Mouse (Mus musculus) kidney, embryonic 14.5 days (tissue): ENCODE results near the gene 1600012H06Rik. TPM values are rescaled to one million over a fixed set of nuclear protein-coding genes. Genes with fewer than 3 reads are reported as not detected.
"Not testable (repeated sequence)": the region's sequence is repeated elsewhere in the genome, so short reads cannot be mapped to it uniquely, and the experiment has no call there.

ENCODE experiments used
- ATAC-seq: fragments of 200-750 bp; cut with Nextera tagmentation; 2 replicates; pipeline ENCODE4 v1.8.0; 2017; ENCODE audit warnings: moderate number of reproducible peaks, mild to moderate bottlenecking, moderate TSS enrichment, moderate library complexity; ENCODE audit not compliant: low FRiP score, low TSS enrichment
- H3K27ac ChIP-seq: fragments of 300-500 bp; sonication (generic); 2 replicates; pipeline ENCODE4 v1.5.1; 2014; ENCODE audit warnings: low read depth, mild to moderate bottlenecking, low read length, moderate library complexity, mixed read lengths
- H3K27me3 ChIP-seq: fragments of 300-500 bp; sonication (generic); 2 replicates; pipeline ENCODE4 v1.6.1; 2014; ENCODE audit warnings: mild to moderate bottlenecking, low read length; ENCODE audit not compliant: control insufficient read depth, insufficient read depth
- H3K36me3 ChIP-seq: fragments of 300-500 bp; sonication (generic); 2 replicates; pipeline ENCODE4 v1.6.1; 2014; ENCODE audit warnings: low read length, mixed read lengths; ENCODE audit not compliant: control insufficient read depth, insufficient read depth
- H3K4me1 ChIP-seq: fragments of 300-500 bp; sonication (generic); 2 replicates; pipeline ENCODE4 v1.6.1; 2014; ENCODE audit warnings: low read length, mixed read lengths; ENCODE audit not compliant: control insufficient read depth, insufficient read depth
- H3K4me2 ChIP-seq: fragments of 300-500 bp; sonication (generic); replicated peaks from 2 replicates; pipeline ENCODE4 v1.6.1; 2014; ENCODE audit warnings: low read depth, mild to moderate bottlenecking, low read length
- H3K4me3 ChIP-seq: fragments of 300-500 bp; sonication (generic); 2 replicates; pipeline ENCODE4 v1.5.1; 2014; ENCODE audit warnings: mild to moderate bottlenecking, low read length
- H3K9ac ChIP-seq: fragments of 300-500 bp; sonication (generic); 2 replicates; pipeline ENCODE4 v1.6.1; 2014; ENCODE audit warnings: low read depth, mild to moderate bottlenecking, low read length, moderate library complexity
- H3K9me3 ChIP-seq: fragments of 300-500 bp; sonication (generic); 2 replicates; pipeline ENCODE4 v1.6.1; 2016; ENCODE audit warnings: low read length; ENCODE audit not compliant: control insufficient read depth
- WGBS: fragments of 180-500 bp; shearing (Covaris S2); extraction: QIAGEN DNeasy Blood & Tissue Kit; methylation state at CpG from one replicate; pipeline ENCODE4 v1.1.7; 2014; 5-methylcytosine and 5-hydroxymethylcytosine counted together
- polyA plus RNA-seq: library from polyadenylated mRNA; unstranded; fragments of >200 nt; fragmentation: Nextera tagmentation; extraction: Ambion mirVana; gene quantifications from 2 replicates; pipeline ENCODE4 v1.2.1, GENCODE M21; 2014

1600012H06Rik gene
- polyA plus RNA-seq, 1 experiment from 2014 or later = 31.2 TPM

DNA sequence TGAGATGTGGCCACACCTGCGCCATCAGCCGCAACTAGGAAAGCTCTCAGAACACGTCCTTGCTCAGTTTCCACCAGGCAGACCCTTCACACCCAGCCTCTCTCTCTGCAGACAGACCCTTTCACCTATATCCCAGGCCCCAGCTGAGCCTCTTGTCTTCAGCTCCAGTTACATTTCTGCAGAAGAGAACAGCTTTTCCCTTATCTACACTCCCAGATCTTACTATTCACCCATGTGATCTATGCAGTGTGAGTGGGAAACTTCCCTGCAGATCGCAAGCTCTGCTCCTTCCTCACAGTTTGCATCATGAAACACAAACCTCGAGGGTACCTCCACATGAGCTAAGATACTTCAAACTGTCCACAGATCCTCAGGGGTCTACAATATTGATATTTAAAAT, 11.5 kb upstream of the 1600012H06Rik start:
- no peak overlapping the region for H3K4me3 ChIP-seq
- no peak overlapping the region for H3K4me2 ChIP-seq
- no peaks in the 10 kb centered on the region for H3K4me1 ChIP-seq
- 84% methylated on average over 5 of the region's 5 CpGs for WGBS
- H3K9me3 ChIP-seq = no peaks in the 10 kb centered on the region
- no peak overlapping the region for H3K27ac ChIP-seq
- no peak for ATAC-seq
- no peaks in the 10 kb centered on the region for H3K27me3 ChIP-seq
- no peaks in the 10 kb centered on the region for H3K36me3 ChIP-seq
- H3K9ac ChIP-seq = no peak overlapping the region

DNA sequence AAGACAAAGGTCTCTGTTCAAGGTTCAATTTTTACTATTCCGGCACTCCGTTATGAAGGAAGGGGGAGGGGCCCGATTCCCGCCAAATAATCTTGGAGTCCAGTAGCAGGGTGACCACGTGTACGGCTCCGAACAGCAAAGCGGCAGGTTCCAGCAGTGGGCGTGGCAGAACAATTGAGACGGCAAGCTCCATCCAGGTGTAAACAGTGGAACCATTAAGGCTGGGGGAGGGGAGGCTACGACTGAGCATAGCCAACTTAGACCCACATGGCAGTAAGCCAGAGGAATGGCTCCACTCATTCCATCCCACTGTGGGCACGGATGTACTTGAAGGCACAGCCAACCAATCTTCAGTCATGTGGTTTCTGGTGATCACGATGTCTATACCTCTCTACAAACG, 7.7 kb upstream of the 1600012H06Rik start:
- H3K27ac ChIP-seq, H3K4me2 ChIP-seq, H3K4me1 ChIP-seq, H3K9ac ChIP-seq, H3K27me3 ChIP-seq, H3K9me3 ChIP-seq, H3K36me3 ChIP-seq, H3K4me3 ChIP-seq, ATAC-seq: not testable (repeated sequence)
- WGBS = 78% methylated on average over 12 of the region's 14 CpGs

DNA sequence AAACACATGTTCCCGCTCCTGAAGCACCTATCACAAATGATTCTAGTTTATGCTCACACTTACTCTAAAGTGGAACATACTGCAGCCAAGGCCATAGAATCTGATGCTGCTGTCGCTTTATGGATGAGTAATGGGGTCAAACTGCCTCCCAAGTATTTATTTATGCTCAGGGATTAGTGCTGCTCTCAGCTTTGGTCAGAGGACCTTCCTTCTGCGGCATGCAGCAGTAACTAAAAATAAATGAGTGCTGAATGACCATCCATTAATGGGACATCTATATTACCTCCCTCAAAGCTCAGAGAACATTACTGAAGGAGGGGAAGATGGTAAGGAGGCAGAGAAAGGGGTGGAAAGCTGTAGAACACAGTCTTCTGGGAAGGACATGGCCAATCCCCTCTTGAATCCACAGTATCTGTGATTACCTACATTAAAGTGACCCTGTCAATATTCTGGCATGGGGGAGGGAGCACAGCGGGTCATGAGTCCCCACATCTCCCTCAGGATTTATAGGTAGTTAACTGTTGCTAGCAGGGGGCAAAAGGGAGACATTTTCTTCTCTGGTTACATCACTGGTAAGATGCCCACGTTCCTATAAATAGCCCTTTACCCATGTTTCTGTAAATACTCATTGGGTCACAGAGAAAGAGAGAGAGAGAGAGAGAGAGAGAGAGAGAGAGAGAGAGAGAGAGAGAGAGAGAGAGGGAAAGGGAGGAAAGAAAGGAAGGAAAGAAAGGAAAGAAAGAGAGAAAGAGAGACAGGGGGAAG, 7.0 kb upstream of the 1600012H06Rik start:
- H3K4me2 ChIP-seq = no peak overlapping the region
- no peaks in the 10 kb centered on the region for H3K9me3 ChIP-seq
- no peaks in the 10 kb centered on the region for H3K36me3 ChIP-seq
- 54% methylated on average over 5 of the region's 5 CpGs for WGBS
- no peaks in the 10 kb centered on the region for H3K4me1 ChIP-seq
- no peaks in the 10 kb centered on the region for H3K27me3 ChIP-seq
- no peak overlapping the region for H3K27ac ChIP-seq
- H3K4me3 ChIP-seq = no peak overlapping the region
- no peak for ATAC-seq
- H3K9ac ChIP-seq = no peak overlapping the region

DNA sequence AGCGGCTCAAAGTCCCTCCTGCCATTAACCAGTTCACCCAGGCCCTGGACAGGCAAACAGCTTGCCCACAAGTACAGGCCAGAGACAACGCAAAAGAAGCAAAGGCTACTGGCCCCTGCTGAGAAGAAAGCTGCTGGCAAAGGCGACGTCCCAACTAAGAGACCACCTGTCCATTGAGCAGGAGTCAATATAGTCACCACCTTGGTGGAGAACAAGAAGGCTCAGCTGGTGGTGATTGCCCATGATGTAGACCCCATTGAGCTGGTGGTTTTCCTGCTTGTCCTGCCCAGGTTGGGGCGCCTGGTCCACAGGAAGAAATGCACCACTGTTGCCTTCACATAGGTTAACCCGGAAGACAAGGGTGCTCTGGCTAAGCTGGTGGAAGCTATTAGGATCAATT, 803 bp upstream of the 1600012H06Rik start:
- not testable (repeated sequence) for ATAC-seq, H3K27ac ChIP-seq, H3K9me3 ChIP-seq, H3K27me3 ChIP-seq
- Histone ChIP-seq H3K9ac (peak overlapping the region; percentile 76; the same call in 1 of the 2 replicates), H3K4me1 (peaks cover 12% of the 10 kb centered on the region; the same call in 1 of the 2 replicates), H3K4me2 (peak overlapping the region; percentile 77), H3K36me3 (peaks cover 24% of the 10 kb centered on the region), H3K4me3 (peak overlapping the region; percentile 57)
- 74% methylated on average over 6 of the region's 6 CpGs for WGBS

DNA sequence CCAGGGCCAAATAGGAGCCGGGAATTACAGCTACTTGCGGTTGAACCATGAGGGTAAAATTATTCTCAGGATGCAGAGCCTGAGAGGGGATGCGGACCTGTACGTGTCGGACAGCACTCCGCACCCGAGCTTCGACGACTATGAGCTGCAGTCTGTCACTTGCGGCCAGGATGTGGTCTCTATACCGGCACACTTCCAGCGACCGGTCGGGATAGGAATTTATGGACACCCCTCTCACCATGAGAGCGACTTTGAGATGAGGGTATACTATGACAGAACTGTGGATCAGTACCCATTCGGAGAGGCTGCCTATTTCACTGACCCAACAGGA, 710 bp downstream of the 1600012H06Rik start:
- Histone ChIP-seq H3K27me3 (no peaks in the 10 kb centered on the region), H3K9me3 (no peaks in the 10 kb centered on the region), H3K27ac (peak overlapping the region; percentile 12; the same call in 1 of the 2 replicates), H3K4me1 (peaks cover 12% of the 10 kb centered on the region; the same call in 1 of the 2 replicates), H3K9ac (peak overlapping the region; percentile 76), H3K4me3 (peak overlapping the region; percentile 57), H3K4me2 (peak overlapping the region; percentile 77), H3K36me3 (peaks cover 35% of the 10 kb centered on the region)
- ATAC-seq = no peak; the same call in 1 of the 2 replicates
- WGBS = 15% methylated on average over 16 of the region's 16 CpGs

DNA sequence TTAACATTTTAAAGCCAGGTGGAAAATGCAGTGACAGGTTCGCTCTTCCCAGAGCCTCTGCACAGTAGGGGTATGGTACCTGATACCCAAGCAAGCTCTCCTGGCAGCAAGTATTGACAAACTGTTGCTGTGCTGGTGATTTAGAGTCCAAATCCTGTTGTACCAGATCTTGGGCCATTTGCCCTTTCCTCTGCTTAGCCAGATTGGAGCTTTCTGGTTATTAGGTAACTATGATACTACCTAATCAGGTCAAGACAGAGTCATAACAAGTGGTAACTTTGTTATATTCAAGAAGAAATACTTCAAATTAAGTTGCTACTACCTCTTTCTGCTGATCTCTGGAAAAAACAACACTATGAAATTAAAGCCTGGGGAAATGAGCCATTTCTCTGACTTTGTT, 1.6 kb downstream of the 1600012H06Rik start:
- Histone ChIP-seq H3K4me2 (no peak overlapping the region), H3K27ac (no peak overlapping the region), H3K9ac (no peak overlapping the region), H3K4me3 (no peak overlapping the region; the same call in 1 of the 2 replicates), H3K4me1 (peaks cover 12% of the 10 kb centered on the region; the same call in 1 of the 2 replicates), H3K27me3 (no peaks in the 10 kb centered on the region), H3K36me3 (peaks cover 41% of the 10 kb centered on the region), H3K9me3 (no peaks in the 10 kb centered on the region)
- 87% methylated on average over 1 of the region's 1 CpGs for WGBS
- ATAC-seq = no peak

DNA sequence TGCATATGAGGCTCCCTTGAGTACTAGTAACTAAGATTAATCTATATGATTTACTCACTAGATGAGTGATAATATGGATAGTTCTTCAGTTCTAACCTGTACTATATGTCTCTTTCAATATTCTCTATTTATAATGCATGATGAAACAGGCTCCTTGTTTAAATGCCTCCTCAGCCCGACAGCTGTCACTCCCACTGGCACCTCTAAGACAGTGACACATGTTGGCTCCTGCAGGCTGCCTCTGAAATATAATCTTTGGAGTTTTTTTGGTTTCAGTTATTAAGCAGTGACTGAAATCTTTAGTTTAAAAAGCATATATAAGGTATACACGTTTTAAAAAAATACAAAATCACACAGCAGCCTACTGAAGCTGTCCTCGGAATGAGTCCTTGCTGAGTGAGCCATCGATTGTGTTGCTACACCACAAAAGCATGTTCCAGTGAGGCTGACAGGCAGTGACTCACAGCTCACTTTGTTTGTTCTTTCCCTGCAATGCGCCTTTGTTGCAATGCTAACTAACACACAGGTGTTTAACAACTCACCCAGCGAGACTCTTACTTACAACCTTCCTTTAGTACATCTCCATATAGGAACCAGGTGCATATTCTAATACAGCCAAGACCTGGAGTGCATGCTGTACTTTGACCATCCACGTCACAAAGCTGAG, 6.3 kb downstream of the 1600012H06Rik start:
- Histone ChIP-seq H3K4me3 (no peak overlapping the region), H3K27ac (no peak overlapping the region), H3K9me3 (no peaks in the 10 kb centered on the region), H3K36me3 (peaks cover 83% of the 10 kb centered on the region), H3K9ac (no peak overlapping the region), H3K27me3 (no peaks in the 10 kb centered on the region), H3K4me1 (peaks cover 4% of the 10 kb centered on the region; the same call in 1 of the 2 replicates), H3K4me2 (no peak overlapping the region)
- 87% methylated on average over 7 of the region's 7 CpGs for WGBS
- ATAC-seq = no peak

DNA sequence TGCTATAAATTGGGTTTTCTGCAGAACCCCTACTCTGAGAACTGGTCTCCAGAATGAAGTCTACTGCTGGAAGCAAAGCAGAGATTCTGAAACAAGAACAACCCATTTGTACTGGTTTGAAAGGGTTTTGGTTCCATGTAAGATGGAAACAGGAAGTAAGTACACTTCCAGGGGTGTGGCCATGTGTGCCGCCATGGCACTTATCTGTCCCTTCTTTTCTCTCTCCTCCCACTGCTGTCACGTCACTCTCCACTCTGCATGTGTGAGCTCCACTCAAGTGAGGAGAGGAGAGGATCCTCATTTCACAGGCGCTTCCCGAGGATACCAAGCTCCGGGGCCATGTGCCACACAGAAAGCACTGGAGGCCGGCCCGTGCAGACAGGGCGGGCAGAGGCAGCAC, 10.5 kb downstream of the 1600012H06Rik start:
- H3K27me3 ChIP-seq = no peaks in the 10 kb centered on the region
- no peak overlapping the region for H3K9ac ChIP-seq
- no peak overlapping the region for H3K27ac ChIP-seq
- no peaks in the 10 kb centered on the region for H3K4me1 ChIP-seq
- H3K4me2 ChIP-seq = no peak overlapping the region
- peaks cover 60% of the 10 kb centered on the region for H3K36me3 ChIP-seq
- ATAC-seq = no peak
- 84% methylated on average over 8 of the region's 8 CpGs for WGBS
- no peak overlapping the region for H3K4me3 ChIP-seq
- no peaks in the 10 kb centered on the region for H3K9me3 ChIP-seq

DNA sequence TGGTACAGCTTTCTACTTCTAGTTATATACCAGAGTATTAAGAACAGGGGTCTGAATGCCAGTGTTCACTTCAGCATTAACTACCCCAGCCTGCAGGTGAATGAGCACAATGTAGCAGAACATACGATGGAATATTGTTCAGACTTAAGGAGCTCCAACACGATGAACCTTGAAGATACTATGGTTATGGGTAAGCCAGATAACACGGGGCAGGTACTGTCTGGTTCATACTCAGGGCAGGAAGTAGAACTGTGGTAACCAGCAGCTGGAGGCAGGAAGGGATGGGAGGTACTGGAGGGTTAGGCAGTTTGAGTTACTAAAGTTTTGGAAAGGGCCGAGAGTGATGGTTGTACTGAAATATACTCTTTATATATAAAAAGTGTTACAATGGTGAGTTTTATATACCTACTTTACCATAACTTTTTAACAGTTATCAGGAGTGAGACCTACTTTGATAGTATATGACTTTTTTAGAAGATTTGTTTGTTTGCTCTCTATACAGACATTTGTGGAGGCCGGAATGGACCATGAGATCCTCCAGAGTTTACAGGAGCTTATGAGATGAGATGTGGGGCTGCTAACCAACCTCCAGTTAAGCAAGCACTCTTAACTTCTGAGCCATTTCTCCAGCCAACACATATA, 15.8 kb downstream of the 1600012H06Rik start:
- no peaks in the 10 kb centered on the region for H3K27me3 ChIP-seq
- no peak overlapping the region for H3K4me2 ChIP-seq
- H3K4me1 ChIP-seq = peaks cover 7% of the 10 kb centered on the region; the same call in 1 of the 2 replicates
- WGBS = 91% methylated on average over 5 of the region's 5 CpGs
- ATAC-seq = no peak
- H3K9ac ChIP-seq = no peak overlapping the region
- no peaks in the 10 kb centered on the region for H3K9me3 ChIP-seq
- peaks cover 17% of the 10 kb centered on the region; the same call in 1 of the 2 replicates for H3K36me3 ChIP-seq
- H3K4me3 ChIP-seq = no peak overlapping the region
- no peak overlapping the region for H3K27ac ChIP-seq
